Mouse (Mus musculus) heart, adult 8-10 months (tissue): ENCODE results near the gene Ano1. TPM values are rescaled to one million over a fixed set of nuclear protein-coding genes. Genes with fewer than 3 reads are reported as not detected.
A peak's percentile ranks its signal among the peaks of the same experiment; 100 is the strongest.

Experiments used
- DNase-seq: peaks from one replicate; pipeline ENCODE4 v3.0.0; 2022; ENCODE audit warnings: low spot score
- total RNA-seq, 4 experiments: library from RNA; stranded (reverse); gene quantifications; 2 replicates each; pipeline ENCODE4 v1.2.4; 2022

Gene Ano1
- total RNA-seq, 4 experiments from 2014 or later: 7.5 to 12.1 (median 11.7) TPM

GRCm38 (mm10) chr7:144764537-144765282 is 12.9 kb upstream of the Ano1 start:
- no peak for DNase-seq

GRCm38 (mm10) chr7:144764013-144764412 is 12.2 kb upstream of the Ano1 start:
- DNase-seq: no peak

GRCm38 (mm10) chr7:144762496-144763235 is 10.9 kb upstream of the Ano1 start:
- DNase-seq: peak; percentile 38

GRCm38 (mm10) chr7:144760228-144760627 is 8.5 kb upstream of the Ano1 start:
- DNase-seq: no peak

- no peak for DNase-seq
These were observed 7.7 kb upstream of the Ano1 start for GRCm38 (mm10) chr7:144759455-144759854.

GRCm38 (mm10) chr7:144755511-144756378 is 4.0 kb upstream of the Ano1 start:
- no peak for DNase-seq

- no peak for DNase-seq
These were observed 2.9 kb upstream of the Ano1 start for GRCm38 (mm10) chr7:144754722-144755121.

GRCm38 (mm10) chr7:144753657-144754031 is 1.9 kb upstream of the Ano1 start:
- no peak for DNase-seq

- no peak for DNase-seq
These were observed 1.3 kb upstream of the Ano1 start for GRCm38 (mm10) chr7:144752919-144753656.

- no peak for DNase-seq
These were observed 4.0 kb downstream of the Ano1 start for GRCm38 (mm10) chr7:144747756-144748155.

- DNase-seq: no peak
These were observed 5.3 kb downstream of the Ano1 start for GRCm38 (mm10) chr7:144746466-144746865.

- DNase-seq: no peak
These were observed 7.9 kb downstream of the Ano1 start for GRCm38 (mm10) chr7:144743874-144744273.

GRCm38 (mm10) chr7:144740643-144741042 is 11.1 kb downstream of the Ano1 start:
- no peak for DNase-seq

- no peak for DNase-seq
These were observed 12.0 kb downstream of the Ano1 start for GRCm38 (mm10) chr7:144739810-144740209.

GRCm38 (mm10) chr7:144738357-144738798 is 13.4 kb downstream of the Ano1 start:
- DNase-seq: no peak

GRCm38 (mm10) chr7:144731897-144732291 is 19.9 kb downstream of the Ano1 start:
- no peak for DNase-seq

- no peak for DNase-seq
These were observed 20.4 kb downstream of the Ano1 start for GRCm38 (mm10) chr7:144731182-144731896.

- DNase-seq: no peak
These were observed 27.5 kb downstream of the Ano1 start for GRCm38 (mm10) chr7:144724283-144724682.

- no peak for DNase-seq
These were observed 31.8 kb downstream of the Ano1 start for GRCm38 (mm10) chr7:144719956-144720355.

- no peak for DNase-seq
These were observed 34.0 kb downstream of the Ano1 start for GRCm38 (mm10) chr7:144717736-144718135.

- DNase-seq: no peak
These were observed 53.9 kb downstream of the Ano1 start for GRCm38 (mm10) chr7:144697870-144698269.
